Mouse (Mus musculus) midbrain, embryonic 10.5 days (tissue): ENCODE results near the gene Hat1. TPM values are rescaled to one million over a fixed set of nuclear protein-coding genes. Genes with fewer than 3 reads are reported as not detected.
A peak's percentile ranks its signal among the peaks of the same experiment; 100 is the strongest.

Experiments
- DNase-seq: peaks from one replicate; pipeline ENCODE4 v3.0.0-alpha.2; 2017; ENCODE audit warnings: low spot score
- H3K27ac ChIP-seq: fragments of 300-500 bp; sonication (generic); replicated peaks from 2 replicates; pipeline ENCODE4 v1.5.1; 2016; ENCODE audit warnings: mild to moderate bottlenecking
- H3K27me3 ChIP-seq: fragments of 300-500 bp; sonication (generic); 2 replicates; pipeline ENCODE4 v1.6.1; 2016; ENCODE audit warnings: low read depth, mild to moderate bottlenecking; ENCODE audit not compliant: poor library complexity, severe bottlenecking
- H3K36me3 ChIP-seq: fragments of 300-500 bp; sonication (generic); 2 replicates; pipeline ENCODE4 v1.6.1; 2016; ENCODE audit warnings: mild to moderate bottlenecking, moderate library complexity
- H3K4me1 ChIP-seq: fragments of 300-500 bp; sonication (generic); 2 replicates; pipeline ENCODE4 v1.6.1; 2016
- H3K4me3 ChIP-seq: fragments of 300-500 bp; sonication (generic); 2 replicates; pipeline ENCODE4 v1.5.1; 2016; ENCODE audit warnings: mild to moderate bottlenecking, moderate library complexity
- H3K9me3 ChIP-seq: fragments of 300-500 bp; sonication (generic); replicated peaks from 2 replicates; pipeline ENCODE4 v1.6.1; 2016; ENCODE audit warnings: mild to moderate bottlenecking
- WGBS: fragments of 180-500 bp; shearing (Covaris S2); methylation state at CpG from one replicate; pipeline ENCODE4 v1.1.7; 2016; 5-methylcytosine and 5-hydroxymethylcytosine counted together
- polyA plus RNA-seq: library from polyadenylated mRNA; unstranded; fragments of >200 nt; fragmentation: Nextera tagmentation; extraction: Ambion mirVana; gene quantifications from 2 replicates; pipeline ENCODE4 v1.2.1, GENCODE M21; 2016

The Hat1 gene
- polyA plus RNA-seq, 1 experiment from 2014 or later: 243 TPM

DNA sequence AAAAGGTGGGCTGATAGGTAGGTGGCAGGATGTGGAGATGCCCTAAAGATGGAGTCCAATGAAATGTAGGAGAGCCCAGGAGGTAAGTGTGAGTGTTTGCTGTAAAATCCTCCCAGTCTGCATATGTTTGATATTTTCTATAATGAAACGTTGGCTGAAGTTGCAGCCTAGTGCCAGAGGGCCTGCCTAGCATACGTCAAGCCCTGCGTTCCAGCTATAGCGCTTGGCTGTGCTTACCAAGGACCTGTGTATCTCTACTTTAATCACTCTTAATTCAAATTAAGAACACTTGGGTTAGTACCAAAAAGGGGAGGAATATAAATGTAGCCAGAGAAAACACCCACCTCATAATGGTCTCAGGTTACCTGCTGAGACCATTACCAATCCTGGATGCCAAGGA lies 87.0 kb downstream of the Hat1 start:
- no peak overlapping the region for H3K27ac ChIP-seq
- no peaks in the 10 kb centered on the region for H3K9me3 ChIP-seq
- peaks cover 16% of the 10 kb centered on the region for H3K4me1 ChIP-seq
- DNase-seq: no peak
- 93% methylated on average over 4 of the region's 4 CpGs for WGBS
- no peaks in the 10 kb centered on the region for H3K27me3 ChIP-seq
- H3K4me3 ChIP-seq: no peak overlapping the region
- H3K36me3 ChIP-seq: no peaks in the 10 kb centered on the region

GRCm38 (mm10) chr2:71477787-71478186 lies 89.0 kb downstream of the Hat1 start:
- no peaks in the 10 kb centered on the region for H3K9me3 ChIP-seq
- no peak for DNase-seq
- no peaks in the 10 kb centered on the region for H3K36me3 ChIP-seq
- no peaks in the 10 kb centered on the region for H3K27me3 ChIP-seq
- H3K27ac ChIP-seq: no peak overlapping the region
- no peak overlapping the region for H3K4me3 ChIP-seq
- peaks cover 16% of the 10 kb centered on the region for H3K4me1 ChIP-seq

DNA sequence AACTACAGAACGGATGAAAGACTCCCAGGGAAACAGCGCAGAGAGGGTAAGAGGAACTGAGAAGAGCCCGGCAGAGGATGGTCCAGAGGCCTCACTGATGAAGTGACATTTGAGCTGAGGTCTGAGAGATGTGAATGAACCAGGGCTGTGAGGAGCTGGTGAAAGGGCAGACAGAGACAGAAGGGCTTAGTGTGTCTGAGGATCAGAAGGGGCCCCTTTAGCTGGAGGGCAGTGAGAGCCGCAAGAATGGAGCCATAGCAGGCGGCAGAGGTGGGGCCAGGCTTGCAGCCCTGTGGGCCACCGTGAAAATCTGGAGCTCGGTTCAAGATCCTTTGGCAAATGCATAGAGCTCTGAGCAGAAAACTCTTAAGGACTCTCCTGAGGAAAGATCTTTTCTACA lies 91.2 kb downstream of the Hat1 start:
- 1% methylated on average over 7 of the region's 7 CpGs for WGBS
- H3K9me3 ChIP-seq: no peaks in the 10 kb centered on the region
- H3K4me3 ChIP-seq: 0 out of 2 replicates have a peak overlapping the region, but pooled peaks have one; percentile 29
- no peaks in the 10 kb centered on the region for H3K27me3 ChIP-seq
- peak; percentile 70 for DNase-seq
- H3K27ac ChIP-seq: peak overlapping the region; percentile 72
- peaks cover 27% of the 10 kb centered on the region for H3K4me1 ChIP-seq
- H3K36me3 ChIP-seq: no peaks in the 10 kb centered on the region

DNA sequence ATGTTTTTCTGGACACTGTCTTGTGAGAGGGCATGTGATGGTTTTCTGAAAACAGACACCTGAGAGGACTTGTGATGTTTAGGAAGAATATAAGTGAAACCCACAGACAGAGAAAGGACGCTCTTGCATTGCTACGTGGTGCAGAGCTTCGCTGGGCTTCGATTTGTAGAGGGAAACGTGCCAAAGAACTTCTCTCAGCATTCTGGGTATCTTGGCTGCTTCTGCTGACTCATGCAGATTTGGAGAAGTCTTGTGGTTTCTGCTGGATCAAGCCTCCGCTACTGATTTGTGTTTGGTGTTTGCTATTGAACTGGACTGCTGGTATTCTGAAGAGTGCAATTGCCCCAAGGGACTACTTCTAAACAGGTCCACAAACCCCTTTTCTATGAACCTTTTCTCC lies 93.1 kb downstream of the Hat1 start:
- Histone ChIP-seq H3K4me1 (peaks cover 27% of the 10 kb centered on the region), H3K4me3 (no peak overlapping the region), H3K9me3 (no peaks in the 10 kb centered on the region), H3K27me3 (no peaks in the 10 kb centered on the region), H3K36me3 (no peaks in the 10 kb centered on the region), H3K27ac (no peak overlapping the region)
- DNase-seq: no peak
- 92% methylated on average over 6 of the region's 6 CpGs for WGBS

GRCm38 (mm10) chr2:71483046-71483716 lies 94.4 kb downstream of the Hat1 start:
- 76% methylated on average over 10 of the region's 10 CpGs for WGBS
- Histone ChIP-seq H3K4me1 (peaks cover 27% of the 10 kb centered on the region), H3K4me3 (no peak overlapping the region), H3K9me3 (no peaks in the 10 kb centered on the region), H3K27ac (no peak overlapping the region), H3K36me3 (no peaks in the 10 kb centered on the region), H3K27me3 (no peaks in the 10 kb centered on the region)
- DNase-seq: no peak

DNA sequence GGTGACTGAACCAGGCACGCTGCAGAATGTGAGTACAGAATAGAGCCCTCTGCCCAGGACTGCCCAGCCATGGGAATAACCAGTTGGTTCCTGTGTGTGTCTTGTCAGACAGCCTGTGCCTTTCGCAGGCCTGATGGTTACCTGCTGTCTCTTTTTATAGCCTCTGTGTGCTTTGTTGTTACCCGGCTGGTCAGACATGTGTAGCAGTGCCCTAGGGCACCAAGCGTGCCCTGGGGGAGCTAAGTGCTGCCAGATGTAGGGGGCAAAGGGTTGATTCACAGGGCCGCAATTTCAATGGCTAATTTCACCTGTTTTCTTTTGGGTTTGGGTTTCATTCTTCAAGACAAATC lies 94.9 kb downstream of the Hat1 start:
- 58% methylated on average over 5 of the region's 5 CpGs for WGBS
- H3K9me3 ChIP-seq: no peaks in the 10 kb centered on the region
- no peaks in the 10 kb centered on the region for H3K36me3 ChIP-seq
- no peak overlapping the region for H3K4me3 ChIP-seq
- peaks cover 27% of the 10 kb centered on the region for H3K4me1 ChIP-seq
- DNase-seq: no peak
- no peaks in the 10 kb centered on the region for H3K27me3 ChIP-seq
- H3K27ac ChIP-seq: no peak overlapping the region

Other genes starting within 250 kb of the Hat1 start
- gene Dync1i2, start 177.3 kb upstream of the Hat1 start, polyA plus RNA-seq: 118 and 143 TPM in 2 replicates
- 30.0 and 35.2 TPM in 2 replicates for gene Slc25a12, start 21.2 kb upstream of the Hat1 start, polyA plus RNA-seq
- 26.6 and 28.2 TPM in 2 replicates for gene Metap1d, start 64.3 kb downstream of the Hat1 start, polyA plus RNA-seq
- gene Dlx1, start 139.2 kb downstream of the Hat1 start, polyA plus RNA-seq: 12.2 and 22.4 TPM in 2 replicates
- gene Dlx2, start 157.8 kb downstream of the Hat1 start, polyA plus RNA-seq: 6.2 and 9.2 TPM in 2 replicates